Mouse (Mus musculus): Measurements from ENCODE around the gene Ifit1bl2. TPM values are rescaled to one million over a fixed set of nuclear protein-coding genes. Genes with fewer than 3 reads are reported as not detected.

Ifit1bl2 gene
- 0.13 TPM for polyA plus RNA-seq (2014; fragmentation: Illumina TruSeq; extraction: RNeasy Lipid Tissue Mini Kit (QIAGEN cat#74804); ENCODE audit: low read depth, low replicate concordance)

GRCm38 (mm10) chr19:34640623-34641022, at the start of gene Ifit1bl2, which contains the start of gene Ifit1:
Ifit1bl2 (minus strand) TSS chr19:34640743.
Ifit1 (plus strand) TSS chr19:34640871.

GRCm38 (mm10) chr19:34607237-34608051, 33.1 kb downstream of the Ifit1bl2 start, which contains the start of gene Ifit3b:
Ifit3b (plus strand) TSS chr19:34607970.

GRCm38 (mm10) chr19:34601888-34602287, 38.7 kb downstream of the Ifit1bl2 start, which contains the start of gene Ifit1bl1:
Ifit1bl1 (minus strand) TSS chr19:34601956.

DNA sequence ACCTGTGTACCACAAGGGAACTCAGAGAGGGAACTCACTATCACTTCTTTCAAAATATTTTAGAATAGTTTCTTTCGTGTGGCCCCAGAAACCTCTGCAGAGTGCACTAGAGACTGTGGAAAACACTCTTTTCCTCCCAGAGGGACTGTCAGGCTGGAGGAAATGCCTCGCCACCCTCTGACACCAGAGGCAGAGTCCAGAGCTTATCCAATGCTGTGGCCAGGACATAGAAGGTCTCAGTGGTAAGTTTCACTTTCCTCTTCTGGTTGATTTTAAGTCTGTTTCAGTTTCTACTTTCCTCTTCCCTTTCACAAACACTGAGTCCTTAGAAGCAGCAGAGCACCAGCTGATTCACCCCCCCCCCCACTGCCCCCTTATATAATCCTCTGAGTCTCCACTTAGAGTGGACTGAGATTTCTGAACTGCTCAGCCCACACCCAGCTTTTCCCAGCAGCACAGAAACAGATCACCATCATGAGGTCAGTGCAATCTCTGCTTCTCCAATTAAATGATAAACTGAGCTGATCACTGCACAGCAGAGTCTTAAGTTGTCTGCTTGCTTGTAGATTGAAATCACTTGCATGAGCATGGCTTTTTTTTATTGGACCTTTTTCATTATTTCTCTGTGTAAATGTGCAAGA, 57.3 kb downstream of the Ifit1bl2 start, which contains the start of gene Ifit3:
Ifit3 (plus strand) TSS at position 406 of the 641 bp plus-strand sequence.

Other genes starting within 250 kb of the Ifit1bl2 start
- 0.20 TPM for gene Ch25h, start 165.6 kb downstream of the Ifit1bl2 start, polyA plus RNA-seq (2014; fragmentation: Illumina TruSeq; extraction: RNeasy Lipid Tissue Mini Kit (QIAGEN cat#74804); ENCODE audit: low read depth, low replicate concordance)
- gene Lipa, start 113.3 kb downstream of the Ifit1bl2 start, polyA plus RNA-seq (2014; fragmentation: Illumina TruSeq; extraction: RNeasy Lipid Tissue Mini Kit (QIAGEN cat#74804); ENCODE audit: low read depth, low replicate concordance) = 9.7 TPM
- 0.87 TPM for gene Ifit2, start 90.0 kb downstream of the Ifit1bl2 start, polyA plus RNA-seq (2014; fragmentation: Illumina TruSeq; extraction: RNeasy Lipid Tissue Mini Kit (QIAGEN cat#74804); ENCODE audit: low read depth, low replicate concordance)
- gene Ifit3, start 57.2 kb downstream of the Ifit1bl2 start, polyA plus RNA-seq (2014; fragmentation: Illumina TruSeq; extraction: RNeasy Lipid Tissue Mini Kit (QIAGEN cat#74804); ENCODE audit: low read depth, low replicate concordance) = 1.5 TPM
- not detected for gene Ifit1bl1, start 38.8 kb downstream of the Ifit1bl2 start, polyA plus RNA-seq (2014; fragmentation: Illumina TruSeq; extraction: RNeasy Lipid Tissue Mini Kit (QIAGEN cat#74804); ENCODE audit: low read depth, low replicate concordance)
- gene Ifit3b, start 32.8 kb downstream of the Ifit1bl2 start, polyA plus RNA-seq (2014; fragmentation: Illumina TruSeq; extraction: RNeasy Lipid Tissue Mini Kit (QIAGEN cat#74804); ENCODE audit: low read depth, low replicate concordance) = 0.71 TPM
- gene Ifit1, start 128 bp upstream of the Ifit1bl2 start, polyA plus RNA-seq (2014; fragmentation: Illumina TruSeq; extraction: RNeasy Lipid Tissue Mini Kit (QIAGEN cat#74804); ENCODE audit: low read depth, low replicate concordance) = 0.57 TPM
- 0.70 TPM for gene Slc16a12, start 106.5 kb upstream of the Ifit1bl2 start, polyA plus RNA-seq (2014; fragmentation: Illumina TruSeq; extraction: RNeasy Lipid Tissue Mini Kit (QIAGEN cat#74804); ENCODE audit: low read depth, low replicate concordance)
- gene Pank1, start 238.7 kb upstream of the Ifit1bl2 start, polyA plus RNA-seq (2014; fragmentation: Illumina TruSeq; extraction: RNeasy Lipid Tissue Mini Kit (QIAGEN cat#74804); ENCODE audit: low read depth, low replicate concordance) = 53.6 TPM